Mouse (Mus musculus): ENCODE data around the gene Epha10.

DNA sequence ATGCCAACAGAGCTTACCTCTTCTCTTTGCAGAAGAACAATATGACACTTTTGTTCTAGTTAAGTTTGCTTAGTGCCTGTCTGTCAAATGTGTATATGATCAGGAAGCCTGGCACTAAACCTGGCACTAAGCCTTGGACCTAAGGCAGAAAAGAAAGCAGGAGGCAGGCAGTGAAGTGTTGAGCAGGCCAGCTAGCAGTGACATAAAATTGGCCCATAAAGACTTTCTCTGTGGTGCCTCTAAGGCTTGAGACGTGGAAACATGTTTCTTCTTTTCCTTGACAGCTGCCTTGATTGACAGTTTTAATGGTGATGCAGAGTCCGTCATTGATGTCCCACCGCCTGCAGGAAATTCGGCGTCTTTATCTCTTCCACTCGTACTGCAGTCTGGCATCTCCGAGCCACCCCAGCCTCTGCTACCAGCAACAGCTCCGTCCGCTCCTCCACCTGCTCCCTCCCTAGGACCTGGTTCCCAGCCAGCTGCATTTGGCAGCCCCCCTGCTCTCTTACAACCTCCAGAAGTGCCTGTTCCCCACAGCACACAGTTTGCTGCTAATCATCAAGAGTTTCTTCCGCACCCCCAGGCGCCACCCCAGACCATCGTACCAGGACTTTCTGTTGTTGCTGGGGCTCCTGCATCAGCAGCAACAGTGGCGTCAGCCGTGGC lies 42.5 kb upstream of the Epha10 start:
- TF ChIP-seq CTCF (IDR thresholded peaks at IDR 0.05; ENCODE audit: control insufficient read depth, insufficient read depth, insufficient replicate concordance, low read depth, low read length), result no peak
- no peak for TF ChIP-seq POLR2A (IDR thresholded peaks at IDR 0.05; ENCODE audit: control insufficient read depth, low read depth, low read length)
